Mouse (Mus musculus): ENCODE data around the gene Wfdc15b. TPM values are rescaled to one million over a fixed set of nuclear protein-coding genes. Genes with fewer than 3 reads are reported as not detected.

The Wfdc15b gene
- polyA plus RNA-seq, 1 experiment from 2014 or later: not detected

DNA sequence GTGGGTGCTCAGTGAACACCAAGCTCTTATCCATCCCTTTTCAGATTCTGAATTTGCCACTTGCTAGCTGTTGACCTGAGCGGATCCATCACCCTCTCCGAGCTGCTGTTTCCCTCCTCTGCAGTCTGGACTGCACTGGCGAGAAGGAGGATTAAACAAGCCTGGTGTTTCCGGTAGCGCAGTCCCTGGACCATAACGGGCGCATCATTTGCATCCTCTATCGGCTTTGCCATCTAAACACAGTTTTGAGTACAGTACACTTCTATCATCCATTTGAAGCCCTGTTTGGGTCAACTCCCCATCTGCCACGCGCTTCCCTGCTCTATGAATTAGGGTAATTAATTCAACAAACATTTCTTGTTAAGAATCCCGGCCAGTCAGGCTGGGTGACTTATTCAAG, 51.1 kb downstream of the Wfdc15b start:
- H3K4me2 ChIP-seq (ENCODE audit: low read length): peak overlapping the region; percentile 57
- no peak overlapping the region for H3K9ac ChIP-seq (ENCODE audit: low read depth, low read length)
- WGBS: 3% methylated on average over 11 of the region's 11 CpGs
- no peaks in the 10 kb centered on the region for H3K36me3 ChIP-seq (ENCODE audit: control insufficient read depth, insufficient read depth, low read length)
- H3K4me3 ChIP-seq (ENCODE audit: low read length): peak overlapping the region; percentile 36; the same call in 1 of the 2 replicates
- peaks cover 18% of the 10 kb centered on the region for H3K4me1 ChIP-seq (ENCODE audit: control insufficient read depth, insufficient read depth, low read depth, low read length)
- peaks cover 52% of the 10 kb centered on the region for H3K27me3 ChIP-seq (replicated peaks; ENCODE audit: control insufficient read depth, insufficient read depth, low read length)
- no peaks in the 10 kb centered on the region; the same call in 1 of the 2 replicates for H3K9me3 ChIP-seq (ENCODE audit: control insufficient read depth, low read length)
- H3K27ac ChIP-seq (ENCODE audit: low read depth, low read length): no peak overlapping the region
- no peak for ATAC-seq

DNA sequence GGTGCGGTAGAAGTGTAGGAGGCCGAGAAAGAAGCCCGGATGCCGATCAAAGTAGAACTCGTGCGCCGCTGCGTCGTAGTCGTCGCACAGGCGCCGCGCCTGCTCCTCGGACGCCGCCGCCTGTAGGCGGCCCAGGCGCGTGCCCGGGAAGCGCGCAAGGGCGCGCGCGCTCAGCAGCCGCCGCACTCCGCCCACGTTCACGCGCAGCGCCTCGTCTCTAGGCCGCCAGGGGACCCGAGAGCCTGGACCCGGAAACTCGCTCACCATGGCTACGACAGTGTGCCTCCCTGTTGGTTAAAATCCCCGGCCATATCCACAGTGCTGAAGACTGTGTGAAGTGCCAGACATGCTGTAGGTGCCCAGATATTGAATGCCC, 52.9 kb downstream of the Wfdc15b start:
- Histone ChIP-seq H3K4me2 (ENCODE audit: low read length) (peak overlapping the region; percentile 74), H3K36me3 (ENCODE audit: control insufficient read depth, insufficient read depth, low read length) (no peaks in the 10 kb centered on the region), H3K4me1 (ENCODE audit: control insufficient read depth, insufficient read depth, low read depth, low read length) (peaks cover 18% of the 10 kb centered on the region), H3K27ac (ENCODE audit: low read depth, low read length) (no peak overlapping the region), H3K27me3 (replicated peaks; ENCODE audit: control insufficient read depth, insufficient read depth, low read length) (peaks cover 52% of the 10 kb centered on the region), H3K9ac (ENCODE audit: low read depth, low read length) (no peak overlapping the region; the same call in 1 of the 2 replicates), H3K9me3 (ENCODE audit: control insufficient read depth, low read length) (no peaks in the 10 kb centered on the region; the same call in 1 of the 2 replicates), H3K4me3 (ENCODE audit: low read length) (peak overlapping the region; percentile 46)
- WGBS: 7% methylated on average over 37 of the region's 42 CpGs
- ATAC-seq: peak; percentile 62

DNA sequence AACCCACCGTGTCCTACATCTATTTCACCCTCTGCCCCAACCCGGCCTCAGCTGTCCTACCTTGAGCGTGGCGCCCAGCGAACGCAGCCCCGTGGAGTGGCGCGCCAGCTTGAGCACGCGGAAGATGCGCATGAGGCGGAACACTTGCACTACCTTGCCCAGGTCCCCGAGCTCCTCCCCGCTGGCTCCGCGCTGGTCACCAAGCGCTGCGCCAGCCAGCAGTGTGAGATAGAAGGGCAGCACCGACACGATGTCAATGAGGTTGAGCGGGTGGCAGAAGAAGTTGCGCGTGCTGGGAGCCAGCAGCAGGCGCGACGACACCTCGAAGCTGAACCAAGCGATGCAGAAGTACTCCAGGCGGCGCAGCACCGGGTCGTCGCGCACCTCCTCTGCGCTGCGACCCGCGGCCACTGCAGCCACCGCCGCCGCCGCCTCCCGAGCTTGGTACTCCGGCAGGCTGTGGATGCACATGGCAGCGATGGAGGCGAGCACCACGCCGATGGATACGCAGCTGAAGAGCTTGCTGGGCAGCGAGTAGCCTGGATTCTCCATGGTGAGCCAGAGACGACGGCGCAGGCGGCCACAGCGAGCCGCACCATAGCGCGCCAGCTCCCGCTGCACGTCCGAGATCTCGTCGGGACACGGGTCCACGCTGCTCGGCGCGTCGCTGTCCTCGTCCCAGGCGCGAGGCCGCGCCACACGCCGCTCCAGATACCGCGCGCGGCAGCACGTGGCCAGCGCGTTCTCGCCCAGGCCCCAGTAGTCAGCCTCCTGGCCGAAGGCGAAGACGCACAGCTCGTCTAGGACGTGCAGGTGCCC, 53.5 kb downstream of the Wfdc15b start:
- 12% methylated on average over 71 of the region's 90 CpGs for WGBS
- H3K9ac ChIP-seq (ENCODE audit: low read depth, low read length): peak overlapping the region; percentile 50
- H3K4me2 ChIP-seq (ENCODE audit: low read length): peak overlapping the region; percentile 74
- H3K4me1 ChIP-seq (ENCODE audit: control insufficient read depth, insufficient read depth, low read depth, low read length): peaks cover 18% of the 10 kb centered on the region
- H3K27me3 ChIP-seq (replicated peaks; ENCODE audit: control insufficient read depth, insufficient read depth, low read length): peaks cover 52% of the 10 kb centered on the region
- H3K4me3 ChIP-seq (ENCODE audit: low read length): peak overlapping the region; percentile 46
- no peaks in the 10 kb centered on the region; the same call in 1 of the 2 replicates for H3K9me3 ChIP-seq (ENCODE audit: control insufficient read depth, low read length)
- no peaks in the 10 kb centered on the region for H3K36me3 ChIP-seq (ENCODE audit: control insufficient read depth, insufficient read depth, low read length)
- H3K27ac ChIP-seq (ENCODE audit: low read depth, low read length): no peak overlapping the region
- ATAC-seq: peak; percentile 82

DNA sequence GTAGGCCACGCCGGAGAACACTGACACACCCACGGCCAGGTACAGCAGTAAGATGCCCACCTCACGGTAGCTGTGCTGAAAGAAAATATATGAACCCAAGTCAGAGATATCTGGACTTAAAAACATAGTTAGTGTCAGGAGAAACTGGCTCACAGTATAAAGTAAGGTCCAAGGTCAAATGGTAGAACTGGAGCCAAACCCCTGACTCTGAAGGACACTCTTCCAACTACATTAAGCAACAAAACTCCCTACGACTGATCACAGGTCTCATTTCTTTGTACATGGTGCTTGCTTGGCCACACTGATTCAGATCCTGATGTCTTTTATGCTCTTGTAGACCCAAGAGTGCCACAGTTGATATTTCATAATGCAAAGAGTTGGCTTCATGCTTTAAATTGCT, 56.5 kb downstream of the Wfdc15b start:
- no peak overlapping the region for H3K9ac ChIP-seq (ENCODE audit: low read depth, low read length)
- no peak overlapping the region for H3K27ac ChIP-seq (ENCODE audit: low read depth, low read length)
- WGBS: 88% methylated on average over 5 of the region's 5 CpGs
- H3K4me3 ChIP-seq (ENCODE audit: low read length): no peak overlapping the region
- H3K27me3 ChIP-seq (replicated peaks; ENCODE audit: control insufficient read depth, insufficient read depth, low read length): peaks cover 38% of the 10 kb centered on the region
- H3K4me2 ChIP-seq (ENCODE audit: low read length): no peak overlapping the region
- no peaks in the 10 kb centered on the region for H3K36me3 ChIP-seq (ENCODE audit: control insufficient read depth, insufficient read depth, low read length)
- peaks cover 8% of the 10 kb centered on the region for H3K4me1 ChIP-seq (ENCODE audit: control insufficient read depth, insufficient read depth, low read depth, low read length)
- H3K9me3 ChIP-seq (ENCODE audit: control insufficient read depth, low read length): no peaks in the 10 kb centered on the region; the same call in 1 of the 2 replicates
- ATAC-seq: no peak

Other genes with a start within 250 kb of the Wfdc15b start
- 507 and 529 TPM in 2 replicates for gene Ywhab, start 226.7 kb downstream of the Wfdc15b start, polyA plus RNA-seq (2015; fragmentation: Nextera tagmentation; extraction: Ambion mirVana)
- 0.90 and 2.1 TPM in 2 replicates for gene Pabpc1l, start 196.2 kb downstream of the Wfdc15b start, polyA plus RNA-seq (2015; fragmentation: Nextera tagmentation; extraction: Ambion mirVana)
- gene Stk4, start 151.3 kb downstream of the Wfdc15b start, polyA plus RNA-seq (2015; fragmentation: Nextera tagmentation; extraction: Ambion mirVana): 16.3 and 17.4 TPM in 2 replicates
- gene Tomm34, start 150.5 kb downstream of the Wfdc15b start, polyA plus RNA-seq (2015; fragmentation: Nextera tagmentation; extraction: Ambion mirVana): 52.5 and 54.2 TPM in 2 replicates
- gene Kcns1, start 50.5 kb downstream of the Wfdc15b start, polyA plus RNA-seq (2015; fragmentation: Nextera tagmentation; extraction: Ambion mirVana): 2.4 and 3.1 TPM in 2 replicates
- gene Wfdc5, start 38.9 kb downstream of the Wfdc15b start, polyA plus RNA-seq (2015; fragmentation: Nextera tagmentation; extraction: Ambion mirVana): not detected in 2 replicates
- gene Wfdc12, start 31.1 kb downstream of the Wfdc15b start, polyA plus RNA-seq (2015; fragmentation: Nextera tagmentation; extraction: Ambion mirVana): not detected in 2 replicates
- gene Wfdc15a, start 21.5 kb downstream of the Wfdc15b start, polyA plus RNA-seq (2015; fragmentation: Nextera tagmentation; extraction: Ambion mirVana): not detected in 2 replicates
- not detected in 2 replicates for gene Svs2, start 16.8 kb upstream of the Wfdc15b start, polyA plus RNA-seq (2015; fragmentation: Nextera tagmentation; extraction: Ambion mirVana)
- gene Svs3b, start 35.0 kb upstream of the Wfdc15b start, polyA plus RNA-seq (2015; fragmentation: Nextera tagmentation; extraction: Ambion mirVana): not detected in 2 replicates
- not detected in 2 replicates for gene Svs4, start 56.8 kb upstream of the Wfdc15b start, polyA plus RNA-seq (2015; fragmentation: Nextera tagmentation; extraction: Ambion mirVana)
- not detected in 2 replicates for gene Svs3a, start 67.6 kb upstream of the Wfdc15b start, polyA plus RNA-seq (2015; fragmentation: Nextera tagmentation; extraction: Ambion mirVana)
- not detected in 2 replicates for gene Svs6, start 95.1 kb upstream of the Wfdc15b start, polyA plus RNA-seq (2015; fragmentation: Nextera tagmentation; extraction: Ambion mirVana)
- gene Svs5, start 111.1 kb upstream of the Wfdc15b start, polyA plus RNA-seq (2015; fragmentation: Nextera tagmentation; extraction: Ambion mirVana): not detected in 2 replicates
- 0.66 and 0.75 TPM in 2 replicates for gene Slpi, start 167.4 kb upstream of the Wfdc15b start, polyA plus RNA-seq (2015; fragmentation: Nextera tagmentation; extraction: Ambion mirVana)
- 0.06 and 0.15 TPM in 2 replicates for gene Rbpjl, start 181.5 kb upstream of the Wfdc15b start, polyA plus RNA-seq (2015; fragmentation: Nextera tagmentation; extraction: Ambion mirVana)
- 3.8 TPM in 2 replicates for gene Matn4, start 183.5 kb upstream of the Wfdc15b start, polyA plus RNA-seq (2015; fragmentation: Nextera tagmentation; extraction: Ambion mirVana)
- 13.0 and 15.3 TPM in 2 replicates for gene Sdc4, start 222.2 kb upstream of the Wfdc15b start, polyA plus RNA-seq (2015; fragmentation: Nextera tagmentation; extraction: Ambion mirVana)
- 89.7 and 95.6 TPM in 2 replicates for gene Sys1, start 235.3 kb upstream of the Wfdc15b start, polyA plus RNA-seq (2015; fragmentation: Nextera tagmentation; extraction: Ambion mirVana)
- 4.1 and 12.3 TPM in 2 replicates for gene Gm20458, start 239.3 kb upstream of the Wfdc15b start, polyA plus RNA-seq (2015; fragmentation: Nextera tagmentation; extraction: Ambion mirVana)

All from hindbrain, embryonic 16.5 days (tissue).